Mouse (Mus musculus) right cerebral cortex, adult 18-20 months (tissue): ENCODE measurements at regions not wholly inside any gene's neighbourhood (a gene's known extent, or its start where the extent isn't known, plus 50 kb on each side); places are given as distances from the start of the nearest gene placed in this dataset.

Experiments used
- DNase-seq: peaks from one replicate; pipeline ENCODE4 v3.0.0; 2022; ENCODE audit warnings: mixed read lengths

GRCm38 (mm10) chr9:98791709-98792108 is 50.6 kb upstream of the Prr23a1 start:
- DNase-seq = no peak

GRCm38 (mm10) chr9:98773651-98774185 is 68.6 kb upstream of the Prr23a1 start:
- DNase-seq = peak; percentile 4

GRCm38 (mm10) chr9:98773212-98773611 is 69.1 kb upstream of the Prr23a1 start:
- no peak for DNase-seq

- no peak for DNase-seq
Measured at GRCm38 (mm10) chr9:98754764-98755163, 87.5 kb upstream of the Prr23a1 start.

- no peak for DNase-seq
Measured at GRCm38 (mm10) chr9:98753356-98753953, 88.8 kb upstream of the Prr23a1 start.

GRCm38 (mm10) chr9:98743785-98744184 is 98.5 kb upstream of the Prr23a1 start:
- DNase-seq = no peak

- no peak for DNase-seq
Measured at GRCm38 (mm10) chr9:98727276-98727860, 114.9 kb upstream of the Prr23a1 start.

GRCm38 (mm10) chr9:98726638-98727037 is 115.7 kb upstream of the Prr23a1 start:
- no peak for DNase-seq

- DNase-seq = no peak
Measured at GRCm38 (mm10) chr9:98722885-98723284, 119.4 kb upstream of the Prr23a1 start.

GRCm38 (mm10) chr9:98721381-98721780 is 119.9 kb upstream of the Mrps22 start:
- DNase-seq = no peak

- DNase-seq = no peak
Measured at GRCm38 (mm10) chr9:98717701-98718270, 116.3 kb upstream of the Mrps22 start.

- no peak for DNase-seq
Measured at GRCm38 (mm10) chr9:98714661-98715060, 113.2 kb upstream of the Mrps22 start.

GRCm38 (mm10) chr9:98712826-98713225 is 111.4 kb upstream of the Mrps22 start:
- DNase-seq = no peak

- DNase-seq = no peak
Measured at GRCm38 (mm10) chr9:98712023-98712563, 110.6 kb upstream of the Mrps22 start.

GRCm38 (mm10) chr9:98710155-98710710 is 108.8 kb upstream of the Mrps22 start:
- no peak for DNase-seq

- no peak for DNase-seq
Measured at GRCm38 (mm10) chr9:98708001-98708680, 106.7 kb upstream of the Mrps22 start.

GRCm38 (mm10) chr9:98707491-98707890 is 106.0 kb upstream of the Mrps22 start:
- DNase-seq = no peak

GRCm38 (mm10) chr9:98704131-98704530 is 102.7 kb upstream of the Mrps22 start:
- no peak for DNase-seq

- DNase-seq = no peak
Measured at GRCm38 (mm10) chr9:98703331-98703730, 101.9 kb upstream of the Mrps22 start.

GRCm38 (mm10) chr9:98700571-98700970 is 99.1 kb upstream of the Mrps22 start:
- DNase-seq = no peak

- no peak for DNase-seq
Measured at GRCm38 (mm10) chr9:98697155-98697554, 95.7 kb upstream of the Mrps22 start.

GRCm38 (mm10) chr9:98695035-98695434 is 93.6 kb upstream of the Mrps22 start:
- no peak for DNase-seq
